Mouse (Mus musculus): ENCODE results near the gene Pam16. TPM values are rescaled to one million over a fixed set of nuclear protein-coding genes. Genes with fewer than 3 reads are reported as not detected.

The Pam16 gene
- polyA plus RNA-seq, 1 experiment from 2014 or later, result 139 TPM

DNA sequence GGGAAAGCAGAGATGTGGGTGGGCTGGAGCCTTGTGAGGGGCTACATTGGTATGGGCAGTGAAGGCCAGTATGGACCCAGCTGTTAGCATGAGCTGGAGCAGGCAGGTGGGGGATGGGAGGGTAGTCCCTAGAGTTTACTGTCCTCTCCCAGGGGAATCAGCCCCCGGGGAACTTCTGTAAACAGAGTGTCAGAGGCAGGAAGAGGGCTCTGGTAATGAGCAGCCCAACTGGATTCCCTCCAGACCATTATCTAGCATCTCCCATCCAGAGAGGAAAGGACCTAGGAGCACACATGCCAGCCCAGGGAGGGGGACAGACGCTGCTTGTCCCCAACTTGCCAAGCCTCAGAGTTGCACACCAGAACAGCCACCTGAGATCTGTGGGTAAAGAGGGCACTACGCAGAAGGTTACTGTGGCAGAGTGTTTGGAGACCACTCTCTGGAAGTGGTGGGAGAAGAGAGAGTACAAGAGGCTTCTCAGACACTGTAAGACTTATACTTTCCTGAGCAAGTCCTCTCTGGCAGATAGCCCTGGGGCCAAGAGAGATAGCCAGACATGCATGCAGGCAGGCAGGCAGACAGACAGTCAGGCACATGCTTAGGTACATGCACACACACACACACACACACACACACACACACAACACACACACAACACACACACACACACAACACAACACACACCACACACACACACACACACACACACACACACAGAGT, 16.5 kb upstream of the Pam16 start:
- H3K27me3 ChIP-seq (replicated peaks; ENCODE audit: control insufficient read depth, insufficient read depth, low read length), result no peaks in the 10 kb centered on the region
- H3K4me2 ChIP-seq (ENCODE audit: low read length), result peak overlapping the region; percentile 70
- H3K4me1 ChIP-seq (ENCODE audit: control insufficient read depth, insufficient read depth, low read depth, low read length), result peaks cover 35% of the 10 kb centered on the region
- H3K4me3 ChIP-seq (ENCODE audit: low read length), result no peak overlapping the region
- H3K9me3 ChIP-seq (ENCODE audit: control insufficient read depth, low read length), result no peaks in the 10 kb centered on the region
- no peak overlapping the region for H3K27ac ChIP-seq (ENCODE audit: low read depth, low read length)
- 48% methylated on average over 3 of the region's 3 CpGs for WGBS
- no peak for ATAC-seq
- no peak overlapping the region for H3K9ac ChIP-seq (ENCODE audit: low read depth, low read length)
- no peaks in the 10 kb centered on the region for H3K36me3 ChIP-seq (ENCODE audit: control insufficient read depth, insufficient read depth, low read length)

DNA sequence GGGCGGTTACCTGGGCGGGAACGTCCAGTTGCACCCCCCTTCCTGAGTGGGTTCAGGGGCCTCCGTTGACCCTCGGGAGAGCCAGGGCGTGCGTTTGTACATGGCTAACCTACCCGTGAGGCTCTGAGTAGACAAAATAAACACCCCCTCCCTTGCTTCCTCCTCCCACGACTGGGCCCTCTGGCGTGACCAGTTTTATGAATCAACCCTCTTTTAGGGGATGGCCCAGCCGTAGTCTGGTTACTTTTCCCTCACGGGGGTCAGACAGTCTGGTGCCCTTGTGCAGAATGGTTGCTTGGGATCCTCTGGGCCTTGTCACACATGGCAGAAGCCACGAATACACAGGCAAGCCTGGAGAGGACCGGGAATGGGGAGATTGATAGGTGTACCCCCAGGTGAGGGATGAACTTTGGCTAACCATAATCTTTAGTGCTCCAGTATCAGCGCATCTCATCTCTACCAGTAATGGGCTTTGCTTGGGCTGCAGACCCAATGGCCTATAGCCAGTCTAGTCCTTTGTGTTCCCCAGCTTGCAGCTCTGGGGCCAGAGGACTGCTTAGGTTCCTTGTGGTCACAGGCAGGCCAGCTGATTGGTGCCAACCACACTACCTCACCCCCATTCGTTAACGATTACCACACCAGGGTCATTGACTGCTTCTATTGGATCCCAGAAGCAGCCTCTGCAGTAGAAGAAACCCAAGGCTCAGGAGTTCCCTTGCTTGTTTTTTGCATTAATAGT, 15.6 kb upstream of the Pam16 start:
- no peaks in the 10 kb centered on the region for H3K36me3 ChIP-seq (ENCODE audit: control insufficient read depth, insufficient read depth, low read length)
- no peak for ATAC-seq
- peak overlapping the region; percentile 70 for H3K4me2 ChIP-seq (ENCODE audit: low read length)
- H3K27me3 ChIP-seq (replicated peaks; ENCODE audit: control insufficient read depth, insufficient read depth, low read length), result no peaks in the 10 kb centered on the region
- peak overlapping the region; percentile 70 for H3K9ac ChIP-seq (ENCODE audit: low read depth, low read length)
- peak overlapping the region; percentile 60; the same call in 1 of the 2 replicates for H3K27ac ChIP-seq (ENCODE audit: low read depth, low read length)
- WGBS, result 11% methylated on average over 17 of the region's 17 CpGs
- no peaks in the 10 kb centered on the region for H3K9me3 ChIP-seq (ENCODE audit: control insufficient read depth, low read length)
- H3K4me1 ChIP-seq (ENCODE audit: control insufficient read depth, insufficient read depth, low read depth, low read length), result peaks cover 35% of the 10 kb centered on the region
- H3K4me3 ChIP-seq (ENCODE audit: low read length), result peak overlapping the region; percentile 49

DNA sequence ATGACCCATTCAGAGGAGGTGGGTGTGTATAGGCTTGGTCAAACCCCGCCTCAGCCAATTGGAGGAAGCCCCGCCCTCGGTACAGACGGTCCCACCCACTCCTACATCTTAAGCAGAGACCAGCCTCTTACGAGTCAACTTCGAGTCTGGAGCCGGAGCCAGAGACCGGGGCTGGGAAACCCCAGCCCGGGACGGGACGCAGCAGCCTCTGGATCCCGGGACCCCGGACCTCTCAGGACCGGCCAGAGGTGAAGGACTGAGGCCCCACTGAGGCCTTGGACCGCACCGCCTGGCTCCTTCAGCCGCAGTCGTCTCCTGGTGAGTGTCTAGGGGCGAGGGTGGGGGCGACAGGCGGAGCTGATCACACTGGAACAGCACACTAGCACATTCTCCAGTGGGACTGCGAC, 15.0 kb upstream of the Pam16 start, which contains the start of the genes Vasn and Dnaja3:
Vasn (plus strand) TSS at position 111 of the 407 bp plus-strand sequence.
Dnaja3 (plus strand) TSS at position 159 of the 407 bp plus-strand sequence.
- Histone ChIP-seq H3K36me3 (ENCODE audit: control insufficient read depth, insufficient read depth, low read length) (no peaks in the 10 kb centered on the region), H3K4me3 (ENCODE audit: low read length) (peak within 1 kb of the TSS; percentile 49), H3K9ac (ENCODE audit: low read depth, low read length) (peak within 1 kb of the TSS; percentile 70), H3K27ac (ENCODE audit: low read depth, low read length) (peak within 1 kb of the TSS; percentile 60; the same call in 1 of the 2 replicates), H3K4me2 (ENCODE audit: low read length) (peak within 1 kb of the TSS; percentile 70), H3K27me3 (replicated peaks; ENCODE audit: control insufficient read depth, insufficient read depth, low read length) (no peaks in the 10 kb centered on the region), H3K9me3 (ENCODE audit: control insufficient read depth, low read length) (no peaks in the 10 kb centered on the region), H3K4me1 (ENCODE audit: control insufficient read depth, insufficient read depth, low read depth, low read length) (peaks cover 35% of the 10 kb centered on the region)
- ATAC-seq, result peak; percentile 90
- WGBS, result under 1% methylated on average over 18 of the region's 22 CpGs

GRCm38 (mm10) chr16:4638891-4639390, 14.2 kb upstream of the Pam16 start:
- H3K9me3 ChIP-seq (ENCODE audit: control insufficient read depth, low read length), result no peaks in the 10 kb centered on the region
- no peak overlapping the region for H3K9ac ChIP-seq (ENCODE audit: low read depth, low read length)
- H3K4me3 ChIP-seq (ENCODE audit: low read length), result no peak overlapping the region
- WGBS, result 78% methylated on average over 3 of the region's 3 CpGs
- H3K27me3 ChIP-seq (replicated peaks; ENCODE audit: control insufficient read depth, insufficient read depth, low read length), result no peaks in the 10 kb centered on the region
- no peak overlapping the region for H3K27ac ChIP-seq (ENCODE audit: low read depth, low read length)
- no peak overlapping the region for H3K4me2 ChIP-seq (ENCODE audit: low read length)
- no peak for ATAC-seq
- no peaks in the 10 kb centered on the region for H3K36me3 ChIP-seq (ENCODE audit: control insufficient read depth, insufficient read depth, low read length)
- H3K4me1 ChIP-seq (ENCODE audit: control insufficient read depth, insufficient read depth, low read depth, low read length), result peaks cover 31% of the 10 kb centered on the region

- Histone ChIP-seq H3K4me2 (ENCODE audit: low read length) (no peak overlapping the region), H3K36me3 (ENCODE audit: control insufficient read depth, insufficient read depth, low read length) (0 out of 2 replicates have a peak, but pooled peaks cover 8% of the 10 kb centered on the region), H3K27ac (ENCODE audit: low read depth, low read length) (no peak overlapping the region), H3K27me3 (replicated peaks; ENCODE audit: control insufficient read depth, insufficient read depth, low read length) (no peaks in the 10 kb centered on the region), H3K4me3 (ENCODE audit: low read length) (no peak overlapping the region), H3K9me3 (ENCODE audit: control insufficient read depth, low read length) (no peaks in the 10 kb centered on the region), H3K4me1 (ENCODE audit: control insufficient read depth, insufficient read depth, low read depth, low read length) (peaks cover 11% of the 10 kb centered on the region), H3K9ac (ENCODE audit: low read depth, low read length) (no peak overlapping the region)
- WGBS, result 79% methylated on average over 4 of the region's 4 CpGs
- no peak for ATAC-seq
Observed at GRCm38 (mm10) chr16:4635760-4636159, 11.0 kb upstream of the Pam16 start.

DNA sequence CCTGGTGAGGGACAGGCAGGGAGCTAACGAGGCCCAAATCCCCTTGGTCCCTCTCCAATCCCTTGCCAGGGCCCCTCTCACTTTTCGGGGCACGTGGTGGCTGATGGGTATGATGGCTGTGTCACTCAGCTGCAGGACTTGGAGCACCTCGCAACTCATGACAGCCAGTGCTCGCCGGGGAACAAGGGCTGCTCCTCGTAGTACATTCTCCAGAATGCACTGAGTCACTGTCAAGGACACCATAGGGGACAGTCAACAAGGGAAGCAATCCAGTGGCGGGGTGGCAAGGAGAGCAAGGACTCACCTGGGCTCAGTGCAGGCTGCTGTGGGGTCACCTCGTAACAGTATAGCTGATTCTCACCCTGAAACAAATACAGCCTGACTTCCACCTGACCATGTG, 9.9 kb upstream of the Pam16 start:
- Histone ChIP-seq H3K9ac (ENCODE audit: low read depth, low read length) (no peak overlapping the region), H3K36me3 (ENCODE audit: control insufficient read depth, insufficient read depth, low read length) (0 out of 2 replicates have a peak, but pooled peaks cover 8% of the 10 kb centered on the region), H3K27me3 (replicated peaks; ENCODE audit: control insufficient read depth, insufficient read depth, low read length) (no peaks in the 10 kb centered on the region), H3K4me2 (ENCODE audit: low read length) (no peak overlapping the region), H3K4me3 (ENCODE audit: low read length) (no peak overlapping the region), H3K27ac (ENCODE audit: low read depth, low read length) (no peak overlapping the region), H3K4me1 (ENCODE audit: control insufficient read depth, insufficient read depth, low read depth, low read length) (peaks cover 3% of the 10 kb centered on the region), H3K9me3 (ENCODE audit: control insufficient read depth, low read length) (no peaks in the 10 kb centered on the region)
- ATAC-seq, result no peak
- WGBS, result 74% methylated on average over 9 of the region's 9 CpGs

GRCm38 (mm10) chr16:4633661-4634060, 8.9 kb upstream of the Pam16 start:
- no peak overlapping the region for H3K4me2 ChIP-seq (ENCODE audit: low read length)
- H3K27ac ChIP-seq (ENCODE audit: low read depth, low read length), result no peak overlapping the region
- ATAC-seq, result no peak
- no peak overlapping the region for H3K9ac ChIP-seq (ENCODE audit: low read depth, low read length)
- 92% methylated on average over 3 of the region's 3 CpGs for WGBS
- H3K27me3 ChIP-seq (replicated peaks; ENCODE audit: control insufficient read depth, insufficient read depth, low read length), result no peaks in the 10 kb centered on the region
- H3K4me3 ChIP-seq (ENCODE audit: low read length), result no peak overlapping the region
- H3K4me1 ChIP-seq (ENCODE audit: control insufficient read depth, insufficient read depth, low read depth, low read length), result no peaks in the 10 kb centered on the region
- H3K36me3 ChIP-seq (ENCODE audit: control insufficient read depth, insufficient read depth, low read length), result 0 out of 2 replicates have a peak, but pooled peaks cover 8% of the 10 kb centered on the region
- no peaks in the 10 kb centered on the region for H3K9me3 ChIP-seq (ENCODE audit: control insufficient read depth, low read length)

DNA sequence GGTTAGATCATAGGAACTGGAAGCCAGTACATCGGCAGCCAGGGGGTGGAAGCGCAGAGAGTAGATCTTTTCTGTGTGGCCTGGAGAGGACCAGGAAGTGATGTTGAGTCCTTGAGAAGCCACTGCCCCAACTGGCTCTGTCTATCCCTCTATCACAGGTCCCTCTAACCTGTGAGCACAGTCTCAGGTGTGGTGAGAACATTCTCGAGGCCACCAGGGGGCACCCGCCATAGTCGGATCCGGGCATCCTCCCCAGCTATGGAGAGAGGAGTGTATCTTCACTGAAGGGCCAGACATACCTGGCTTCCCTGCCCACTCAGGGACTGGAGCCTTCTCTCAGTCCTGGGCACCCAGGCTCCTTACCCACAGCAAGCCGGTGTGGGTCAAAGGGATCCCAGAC, 7.3 kb upstream of the Pam16 start:
- 0 out of 2 replicates have a peak, but pooled peaks cover 8% of the 10 kb centered on the region for H3K36me3 ChIP-seq (ENCODE audit: control insufficient read depth, insufficient read depth, low read length)
- H3K9ac ChIP-seq (ENCODE audit: low read depth, low read length), result no peak overlapping the region
- H3K4me2 ChIP-seq (ENCODE audit: low read length), result no peak overlapping the region
- no peaks in the 10 kb centered on the region for H3K27me3 ChIP-seq (replicated peaks; ENCODE audit: control insufficient read depth, insufficient read depth, low read length)
- peak; percentile 22; the same call in 1 of the 2 replicates for ATAC-seq
- no peak overlapping the region for H3K4me3 ChIP-seq (ENCODE audit: low read length)
- no peaks in the 10 kb centered on the region for H3K4me1 ChIP-seq (ENCODE audit: control insufficient read depth, insufficient read depth, low read depth, low read length)
- H3K27ac ChIP-seq (ENCODE audit: low read depth, low read length), result no peak overlapping the region
- H3K9me3 ChIP-seq (ENCODE audit: control insufficient read depth, low read length), result no peaks in the 10 kb centered on the region
- WGBS, result 53% methylated on average over 7 of the region's 7 CpGs

GRCm38 (mm10) chr16:4629950-4630349, 5.2 kb upstream of the Pam16 start:
- Histone ChIP-seq H3K4me2 (ENCODE audit: low read length) (no peak overlapping the region), H3K4me3 (ENCODE audit: low read length) (no peak overlapping the region), H3K4me1 (ENCODE audit: control insufficient read depth, insufficient read depth, low read depth, low read length) (no peaks in the 10 kb centered on the region), H3K36me3 (ENCODE audit: control insufficient read depth, insufficient read depth, low read length) (0 out of 2 replicates have a peak, but pooled peaks cover 12% of the 10 kb centered on the region), H3K27ac (ENCODE audit: low read depth, low read length) (no peak overlapping the region), H3K9me3 (ENCODE audit: control insufficient read depth, low read length) (no peaks in the 10 kb centered on the region), H3K27me3 (replicated peaks; ENCODE audit: control insufficient read depth, insufficient read depth, low read length) (no peaks in the 10 kb centered on the region), H3K9ac (ENCODE audit: low read depth, low read length) (no peak overlapping the region)
- peak; percentile 9 for ATAC-seq
- WGBS, result 22% methylated on average over 6 of the region's 6 CpGs

All from hindbrain, embryonic 16.5 days (tissue).